Mouse (Mus musculus): ENCODE results near the gene Ctnna3.
"Not testable (repeated sequence)": the region's sequence is repeated elsewhere in the genome, so short reads cannot be mapped to it uniquely, and the experiment has no call there.

Gene Ctnna3

GRCm38 (mm10) chr10:65022667-65023066 lies 1592.8 kb downstream of the Ctnna3 start:
- peak; percentile 73 to 74 for DNase-seq

- not testable (repeated sequence) for DNase-seq
These were observed 1603.6 kb downstream of the Ctnna3 start for GRCm38 (mm10) chr10:65033516-65033915.

Measured in cerebellum, postnatal 10 days (tissue).